Mouse (Mus musculus): Measurements from ENCODE around the gene 5430402E10Rik. TPM values are rescaled to one million over a fixed set of nuclear protein-coding genes. Genes with fewer than 3 reads are reported as not detected.
"Not testable (repeated sequence)": the region's sequence is repeated elsewhere in the genome, so short reads cannot be mapped to it uniquely, and the experiment has no call there.

The 5430402E10Rik gene
- not detected in 2 replicates for polyA plus RNA-seq (2016; fragmentation: Nextera tagmentation; extraction: Ambion mirVana)

DNA sequence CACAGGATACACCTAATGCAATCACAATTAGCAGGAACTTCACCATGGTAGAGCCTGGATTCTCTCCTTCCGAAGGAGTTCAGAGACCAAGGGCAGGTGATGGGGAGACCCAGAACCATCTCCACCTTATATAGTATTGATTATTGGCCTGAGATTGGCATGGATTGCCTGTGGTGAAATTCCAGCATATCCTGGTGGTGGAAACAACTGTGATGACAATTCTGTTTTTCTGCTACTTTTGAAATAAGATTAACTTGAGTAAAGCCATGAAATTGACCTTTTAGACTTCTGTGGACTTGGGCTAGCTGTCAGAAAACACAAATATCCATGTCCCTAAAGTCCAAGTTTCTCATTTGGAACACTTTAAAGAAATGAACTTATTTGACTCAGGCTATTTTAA is at the start of gene 5430402E10Rik:
5430402E10Rik (minus strand) TSS at position 101 of the 400 bp plus-strand sequence.
- H3K4me1 ChIP-seq; H3K36me3 ChIP-seq; H3K4me3 ChIP-seq; H3K27me3 ChIP-seq (replicated peaks); H3K4me2 ChIP-seq (replicated peaks); ATAC-seq (ENCODE audit: low FRiP score, low read depth); H3K9me3 ChIP-seq; H3K27ac ChIP-seq; H3K9ac ChIP-seq: not testable (repeated sequence)
- 92% methylated on average over 1 of the region's 1 CpGs for WGBS

DNA sequence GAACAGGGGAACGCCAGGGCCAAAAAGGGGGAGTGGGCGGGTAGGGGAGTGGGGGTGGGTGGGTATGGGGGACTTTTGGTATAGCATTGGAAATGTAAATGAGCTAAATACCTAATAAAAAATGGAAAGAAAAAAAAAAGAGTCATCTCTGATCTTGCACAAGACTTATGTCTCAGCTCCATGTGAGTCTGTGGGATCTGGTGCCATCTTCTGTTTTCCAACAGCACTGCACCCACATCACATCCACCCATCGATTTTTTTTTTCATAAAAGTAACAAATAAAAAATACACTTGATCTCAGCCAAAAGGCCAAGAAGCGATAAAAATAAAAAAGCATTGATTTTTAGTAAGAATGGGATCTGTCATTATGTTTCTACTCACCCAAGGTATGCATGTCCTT is 44.8 kb downstream of the 5430402E10Rik start:
- not testable (repeated sequence) for H3K36me3 ChIP-seq; H3K9me3 ChIP-seq; H3K4me3 ChIP-seq; H3K4me1 ChIP-seq; H3K27ac ChIP-seq; H3K4me2 ChIP-seq (replicated peaks); H3K27me3 ChIP-seq (replicated peaks); ATAC-seq (ENCODE audit: low FRiP score, low read depth); H3K9ac ChIP-seq
- WGBS, result 53% methylated on average over 2 of the region's 4 CpGs

Other genes starting within 250 kb of the 5430402E10Rik start
- gene Prkx, start 128.8 kb downstream of the 5430402E10Rik start, polyA plus RNA-seq (2016; fragmentation: Nextera tagmentation; extraction: Ambion mirVana), result 25.8 and 31.0 TPM in 2 replicates
- gene Pbsn, start 71.4 kb downstream of the 5430402E10Rik start, polyA plus RNA-seq (2016; fragmentation: Nextera tagmentation; extraction: Ambion mirVana), result not detected in 2 replicates
- not detected in 2 replicates for gene Gm14744, start 60.3 kb downstream of the 5430402E10Rik start, polyA plus RNA-seq (2016; fragmentation: Nextera tagmentation; extraction: Ambion mirVana)
- not detected in 2 replicates for gene Obp1a, start 166.3 kb upstream of the 5430402E10Rik start, polyA plus RNA-seq (2016; fragmentation: Nextera tagmentation; extraction: Ambion mirVana)
- not detected in 2 replicates for gene Gm5938, start 200.4 kb upstream of the 5430402E10Rik start, polyA plus RNA-seq (2016; fragmentation: Nextera tagmentation; extraction: Ambion mirVana)